Mouse (Mus musculus): ENCODE data around the gene Tppp3. TPM values are rescaled to one million over a fixed set of nuclear protein-coding genes. Genes with fewer than 3 reads are reported as not detected.

Tppp3 gene
- polyA plus RNA-seq, 1 experiment = 21.5 TPM

- TF ChIP-seq POLR2A (IDR thresholded peaks at IDR 0.05; ENCODE audit: control insufficient read depth, low read depth, low read length) (no peak), CTCF (IDR thresholded peaks at IDR 0.05; ENCODE audit: control insufficient read depth, insufficient read depth, insufficient replicate concordance, low read depth, low read length) (no peak)
- Histone ChIP-seq H3K27me3 (ENCODE audit: control insufficient read depth, insufficient read depth, low read length) (no peaks in the 10 kb centered on the region), H3K36me3 (ENCODE audit: control insufficient read depth, insufficient read depth, low read length) (peaks cover 2% of the 10 kb centered on the region; the same call in 1 of the 2 replicates), H3K27ac (ENCODE audit: control insufficient read depth, insufficient read depth, low read depth, low read length) (no peak overlapping the region; the same call in 1 of the 2 replicates), H3K4me1 (ENCODE audit: control insufficient read depth, insufficient read depth, low read length) (peaks cover 36% of the 10 kb centered on the region), H3K4me3 (ENCODE audit: control insufficient read depth, low read depth, low read length) (0 out of 2 replicates have a peak overlapping the region, but pooled peaks have one; percentile 11)
Observed at GRCm38 (mm10) chr8:105472414-105472932, 1.1 kb upstream of the Tppp3 start.

GRCm38 (mm10) chr8:105470681-105471313 is 529 bp downstream of the Tppp3 start:
- Histone ChIP-seq H3K4me3 (ENCODE audit: control insufficient read depth, low read depth, low read length) (peak overlapping the region; percentile 76), H3K4me1 (ENCODE audit: control insufficient read depth, insufficient read depth, low read length) (peaks cover 37% of the 10 kb centered on the region), H3K36me3 (ENCODE audit: control insufficient read depth, insufficient read depth, low read length) (peaks cover 2% of the 10 kb centered on the region; the same call in 1 of the 2 replicates), H3K27me3 (ENCODE audit: control insufficient read depth, insufficient read depth, low read length) (no peaks in the 10 kb centered on the region), H3K27ac (ENCODE audit: control insufficient read depth, insufficient read depth, low read depth, low read length) (peak overlapping the region; percentile 27; the same call in 1 of the 2 replicates)
- TF ChIP-seq POLR2A (IDR thresholded peaks at IDR 0.05; ENCODE audit: control insufficient read depth, low read depth, low read length) = no peak

- Histone ChIP-seq H3K27ac (ENCODE audit: control insufficient read depth, insufficient read depth, low read depth, low read length) (no peak overlapping the region), H3K27me3 (ENCODE audit: control insufficient read depth, insufficient read depth, low read length) (no peaks in the 10 kb centered on the region), H3K4me1 (ENCODE audit: control insufficient read depth, insufficient read depth, low read length) (peaks cover 37% of the 10 kb centered on the region), H3K4me3 (ENCODE audit: control insufficient read depth, low read depth, low read length) (peak overlapping the region; percentile 76), H3K36me3 (ENCODE audit: control insufficient read depth, insufficient read depth, low read length) (peaks cover 2% of the 10 kb centered on the region; the same call in 1 of the 2 replicates)
- no peak for TF ChIP-seq POLR2A (IDR thresholded peaks at IDR 0.05; ENCODE audit: control insufficient read depth, low read depth, low read length)
- no peak for TF ChIP-seq CTCF (IDR thresholded peaks at IDR 0.05; ENCODE audit: control insufficient read depth, insufficient read depth, insufficient replicate concordance, low read depth, low read length)
Observed at GRCm38 (mm10) chr8:105470262-105470661, 1.1 kb downstream of the Tppp3 start.

- TF ChIP-seq POLR2A (IDR thresholded peaks at IDR 0.05; ENCODE audit: control insufficient read depth, low read depth, low read length) (no peak), CTCF (IDR thresholded peaks at IDR 0.05; ENCODE audit: control insufficient read depth, insufficient read depth, insufficient replicate concordance, low read depth, low read length) (no peak)
- Histone ChIP-seq H3K4me3 (ENCODE audit: control insufficient read depth, low read depth, low read length) (peak overlapping the region; percentile 76), H3K36me3 (ENCODE audit: control insufficient read depth, insufficient read depth, low read length) (peaks cover 2% of the 10 kb centered on the region; the same call in 1 of the 2 replicates), H3K4me1 (ENCODE audit: control insufficient read depth, insufficient read depth, low read length) (peaks cover 37% of the 10 kb centered on the region), H3K27ac (ENCODE audit: control insufficient read depth, insufficient read depth, low read depth, low read length) (no peak overlapping the region), H3K27me3 (ENCODE audit: control insufficient read depth, insufficient read depth, low read length) (no peaks in the 10 kb centered on the region)
Observed at GRCm38 (mm10) chr8:105469816-105470215, 1.5 kb downstream of the Tppp3 start.

- Histone ChIP-seq H3K4me1 (ENCODE audit: control insufficient read depth, insufficient read depth, low read length) (peaks cover 33% of the 10 kb centered on the region), H3K27me3 (ENCODE audit: control insufficient read depth, insufficient read depth, low read length) (no peaks in the 10 kb centered on the region), H3K4me3 (ENCODE audit: control insufficient read depth, low read depth, low read length) (peak overlapping the region; percentile 12), H3K27ac (ENCODE audit: control insufficient read depth, insufficient read depth, low read depth, low read length) (peak overlapping the region; percentile 75), H3K36me3 (ENCODE audit: control insufficient read depth, insufficient read depth, low read length) (no peaks in the 10 kb centered on the region)
- TF ChIP-seq CTCF (IDR thresholded peaks at IDR 0.05; ENCODE audit: control insufficient read depth, insufficient read depth, insufficient replicate concordance, low read depth, low read length) (no peak), POLR2A (IDR thresholded peaks at IDR 0.05; ENCODE audit: control insufficient read depth, low read depth, low read length) (peak; percentile 17; the same call in 1 of the 2 replicates)
Observed at GRCm38 (mm10) chr8:105469041-105469695, 2.2 kb downstream of the Tppp3 start.

GRCm38 (mm10) chr8:105468002-105468720 is 3.2 kb downstream of the Tppp3 start:
- H3K4me3 ChIP-seq (ENCODE audit: control insufficient read depth, low read depth, low read length) = no peak overlapping the region; the same call in 1 of the 2 replicates
- peaks cover 33% of the 10 kb centered on the region for H3K4me1 ChIP-seq (ENCODE audit: control insufficient read depth, insufficient read depth, low read length)
- H3K27me3 ChIP-seq (ENCODE audit: control insufficient read depth, insufficient read depth, low read length) = no peaks in the 10 kb centered on the region
- no peak overlapping the region for H3K27ac ChIP-seq (ENCODE audit: control insufficient read depth, insufficient read depth, low read depth, low read length)
- no peak for TF ChIP-seq CTCF (IDR thresholded peaks at IDR 0.05; ENCODE audit: control insufficient read depth, insufficient read depth, insufficient replicate concordance, low read depth, low read length)
- TF ChIP-seq POLR2A (IDR thresholded peaks at IDR 0.05; ENCODE audit: control insufficient read depth, low read depth, low read length) = no peak
- H3K36me3 ChIP-seq (ENCODE audit: control insufficient read depth, insufficient read depth, low read length) = no peaks in the 10 kb centered on the region

Data from testis, adult 2 months (tissue).